Mouse (Mus musculus) kidney, adult 10 weeks (tissue): Measurements from ENCODE around the gene Olfr1132. TPM values are rescaled to one million over a fixed set of nuclear protein-coding genes. Genes with fewer than 3 reads are reported as not detected.

Experiments
- polyA plus RNA-seq: library from polyadenylated mRNA; stranded (reverse); fragments of 350-450 nt; fragmentation: Illumina TruSeq; extraction: RNeasy Lipid Tissue Mini Kit (QIAGEN cat#74804); gene quantifications from one replicate; pipeline ENCODE4 v1.2.3, GENCODE M21; 2014; ENCODE audit warnings: low read depth, low replicate concordance

Olfr1132 gene
- polyA plus RNA-seq: not detected

GRCm38 (mm10) chr2:87637435-87637834 lies at the start of gene Olfr1132:
Olfr1132 (minus strand) TSS chr2:87637535.

GRCm38 (mm10) chr2:87673564-87673963 lies 36.2 kb upstream of the Olfr1132 start, which contains the start of gene Olfr1135:
Olfr1135 (minus strand) TSS chr2:87673664.

GRCm38 (mm10) chr2:87658360-87658759 lies 21.0 kb upstream of the Olfr1132 start, which contains the start of gene Olfr1134:
Olfr1134 (minus strand) TSS chr2:87658460.

GRCm38 (mm10) chr2:87647274-87647673 lies 9.9 kb upstream of the Olfr1132 start, which contains the start of gene Olfr1133:
Olfr1133 (minus strand) TSS chr2:87647374.

GRCm38 (mm10) chr2:87626804-87627203 lies 10.5 kb downstream of the Olfr1132 start, which contains the start of gene Olfr1131:
Olfr1131 (plus strand) TSS chr2:87627104.

GRCm38 (mm10) chr2:87605912-87606311 lies 31.4 kb downstream of the Olfr1132 start, which contains the start of gene Olfr1130:
Olfr1130 (plus strand) TSS chr2:87606212.

Other genes with a start within 250 kb of the Olfr1132 start
- gene Olfr1123, start 220.9 kb downstream of the Olfr1132 start, polyA plus RNA-seq: not detected
- not detected for gene Olfr1124, start 207.3 kb downstream of the Olfr1132 start, polyA plus RNA-seq
- not detected for gene Olfr1126, start 183.6 kb downstream of the Olfr1132 start, polyA plus RNA-seq
- not detected for gene Pramel7, start 140.4 kb downstream of the Olfr1132 start, polyA plus RNA-seq
- gene Pramel6, start 131.0 kb downstream of the Olfr1132 start, polyA plus RNA-seq: not detected
- gene Olfr153, start 105.7 kb downstream of the Olfr1132 start, polyA plus RNA-seq: not detected
- not detected for gene Olfr1128, start 92.0 kb downstream of the Olfr1132 start, polyA plus RNA-seq
- gene Olfr1129, start 63.6 kb downstream of the Olfr1132 start, polyA plus RNA-seq: not detected
- gene Olfr1130, start 31.3 kb downstream of the Olfr1132 start, polyA plus RNA-seq: not detected
- gene Olfr1131, start 10.4 kb downstream of the Olfr1132 start, polyA plus RNA-seq: not detected
- not detected for gene Olfr1133, start 9.8 kb upstream of the Olfr1132 start, polyA plus RNA-seq
- gene Olfr1134, start 20.9 kb upstream of the Olfr1132 start, polyA plus RNA-seq: not detected
- gene Olfr1135, start 36.1 kb upstream of the Olfr1132 start, polyA plus RNA-seq: not detected
- gene Olfr1136, start 56.4 kb upstream of the Olfr1132 start, polyA plus RNA-seq: not detected
- not detected for gene Olfr1137, start 75.6 kb upstream of the Olfr1132 start, polyA plus RNA-seq
- gene Olfr1138, start 102.4 kb upstream of the Olfr1132 start, polyA plus RNA-seq: not detected
- gene Olfr1140, start 106.2 kb upstream of the Olfr1132 start, polyA plus RNA-seq: not detected
- gene Olfr1141, start 116.5 kb upstream of the Olfr1132 start, polyA plus RNA-seq: not detected
- gene Olfr152, start 141.9 kb upstream of the Olfr1132 start, polyA plus RNA-seq: not detected
- not detected for gene Olfr1143, start 163.1 kb upstream of the Olfr1132 start, polyA plus RNA-seq
- not detected for gene Olfr1145, start 172.3 kb upstream of the Olfr1132 start, polyA plus RNA-seq
- not detected for gene Olfr1148, start 193.0 kb upstream of the Olfr1132 start, polyA plus RNA-seq
- gene Olfr1150-ps1, start 206.5 kb upstream of the Olfr1132 start, polyA plus RNA-seq: not detected
- not detected for gene Olfr1151, start 218.3 kb upstream of the Olfr1132 start, polyA plus RNA-seq
- not detected for gene Olfr1152, start 229.0 kb upstream of the Olfr1132 start, polyA plus RNA-seq